Mouse (Mus musculus) urinary bladder, postnatal 36 days (tissue): ENCODE results near the gene B3galt6.

Source experiments
- DNase-seq, 2 experiments: peaks; one replicate each; pipeline ENCODE4 v3.0.0; 2022; ENCODE audit warnings: low spot score in 2 of 2, mixed read lengths in 1 of 2

B3galt6 gene

DNA sequence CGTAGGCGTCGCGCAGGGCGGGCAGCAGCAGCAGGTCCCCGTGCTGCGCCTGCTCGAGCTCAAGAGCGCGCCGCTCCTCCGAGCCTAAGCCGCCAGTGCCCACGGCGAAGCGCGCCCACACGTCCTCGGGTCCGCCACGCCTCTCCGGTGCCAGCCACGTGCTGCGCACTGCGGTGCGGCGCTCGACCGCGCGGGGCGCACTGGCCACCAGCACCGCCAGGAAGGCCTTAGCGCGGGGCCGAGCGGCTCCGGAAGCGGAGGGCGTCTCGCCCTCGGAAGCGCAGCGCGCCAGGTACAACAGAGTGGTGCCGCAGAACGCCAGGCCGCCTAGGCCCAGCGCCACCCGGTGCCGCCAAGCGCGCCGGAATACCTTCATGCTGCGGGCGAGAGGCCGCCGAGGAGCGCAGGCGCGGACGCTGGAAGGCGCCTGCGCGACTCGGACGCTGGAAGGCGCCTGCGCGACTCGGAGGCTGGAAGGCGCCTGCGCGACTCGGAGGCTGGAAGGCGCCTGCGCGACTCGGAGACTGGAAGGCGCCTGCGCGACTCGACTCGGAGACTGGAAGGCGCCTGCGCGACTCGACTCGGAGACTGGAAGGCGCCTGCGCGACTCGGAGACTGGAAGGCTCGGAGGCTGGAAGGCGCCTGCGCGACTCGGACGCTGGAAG lies at the start of gene B3galt6, which contains the start of gene Sdf4:
B3galt6 (minus strand) TSS at position 409 of the 665 bp plus-strand sequence.
Sdf4 (plus strand) TSS at position 632 of the 665 bp plus-strand sequence.
- peak; percentile 77 to 79 for DNase-seq

DNA sequence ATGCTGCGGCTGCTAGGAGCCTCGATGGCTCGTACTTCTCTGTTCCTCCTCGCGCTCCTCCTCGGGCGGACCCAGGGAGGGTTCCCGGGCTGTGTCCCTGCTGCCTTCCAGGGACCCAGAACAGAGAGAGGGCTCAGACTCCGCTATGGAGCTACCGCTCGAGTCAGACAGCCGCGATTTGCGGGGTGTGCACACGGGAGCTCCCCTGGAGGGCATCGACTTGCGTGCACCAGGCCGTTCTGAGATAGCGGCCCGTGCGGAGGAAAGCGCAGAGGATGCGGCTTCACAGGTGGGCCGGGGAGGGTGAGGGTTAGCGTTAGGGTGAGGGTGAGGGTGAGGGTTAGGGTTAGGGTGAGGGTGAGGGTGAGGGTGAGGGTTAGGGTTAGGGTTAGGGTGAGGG lies 42.5 kb upstream of the B3galt6 start:
- no peak for DNase-seq

DNA sequence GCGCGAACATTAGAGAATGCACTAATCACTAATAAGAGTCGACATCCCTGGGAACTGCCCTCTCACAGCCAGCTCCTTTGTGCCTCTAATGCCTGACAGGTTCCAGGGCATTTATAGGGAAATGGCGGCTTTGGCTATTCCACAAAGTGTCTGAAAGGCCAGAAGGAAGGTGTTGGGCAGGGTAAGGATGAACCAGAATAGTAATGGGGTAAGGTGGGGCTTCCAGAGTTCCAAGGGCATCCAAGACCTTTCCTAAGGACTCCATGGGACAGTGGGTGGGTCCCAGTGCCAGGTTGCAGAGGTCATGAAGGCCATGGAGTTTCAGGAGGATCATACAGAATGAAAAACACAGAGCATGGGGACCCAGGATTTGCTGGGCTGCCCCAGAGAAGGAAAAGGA lies 41.9 kb upstream of the B3galt6 start:
- DNase-seq, result no peak

DNA sequence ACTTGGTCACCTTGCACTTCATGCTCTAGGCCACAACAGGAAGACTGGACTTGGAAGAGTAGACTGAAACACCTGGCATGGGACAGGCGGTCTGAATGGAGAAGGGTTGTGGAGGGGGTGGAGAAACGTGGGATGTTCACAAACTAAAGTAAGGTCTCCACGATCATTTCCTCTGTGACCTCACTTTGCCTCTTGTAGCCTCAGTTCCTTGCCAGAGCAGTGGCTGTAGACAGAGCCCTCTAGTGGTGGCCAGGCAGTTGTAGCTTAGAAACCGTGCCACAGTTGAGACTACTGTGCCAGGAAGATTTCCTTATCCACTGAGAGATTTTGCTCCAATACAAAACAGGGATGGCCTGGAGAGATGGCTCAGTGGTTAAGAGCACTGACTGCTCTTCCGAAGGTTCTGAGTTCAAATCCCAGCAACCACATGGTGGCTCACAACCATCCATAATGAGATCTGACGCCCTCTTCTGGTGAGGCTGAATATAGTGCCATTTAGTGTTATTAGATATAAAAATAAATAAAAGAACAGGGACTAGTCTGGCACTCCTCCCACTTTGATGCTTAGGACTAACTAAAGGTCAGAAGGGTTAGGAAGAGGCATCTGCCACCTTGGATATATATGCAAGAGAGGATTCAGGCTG lies 41.1 kb upstream of the B3galt6 start:
- DNase-seq, result peak in 1 of 2 experiments; percentile 35

DNA sequence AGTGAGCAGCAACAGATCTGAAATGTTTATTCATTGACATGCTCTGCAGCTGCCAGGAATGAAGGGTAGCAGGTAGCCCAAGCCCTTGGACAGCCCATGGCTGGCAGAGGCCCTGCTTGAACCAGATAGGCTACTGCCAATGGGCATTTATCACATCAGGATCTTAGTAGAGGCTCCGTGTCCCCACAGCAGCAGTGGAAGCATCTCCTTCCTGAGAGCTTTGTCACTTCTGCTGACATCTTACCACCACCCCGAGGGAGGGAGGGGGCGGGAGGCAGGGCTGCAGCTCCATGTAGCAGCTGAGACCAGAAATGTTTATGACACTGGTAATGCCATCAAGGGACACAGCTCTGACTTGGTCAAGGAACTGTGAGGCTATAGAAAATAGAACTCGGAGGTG lies 40.4 kb upstream of the B3galt6 start:
- DNase-seq, result no peak

DNA sequence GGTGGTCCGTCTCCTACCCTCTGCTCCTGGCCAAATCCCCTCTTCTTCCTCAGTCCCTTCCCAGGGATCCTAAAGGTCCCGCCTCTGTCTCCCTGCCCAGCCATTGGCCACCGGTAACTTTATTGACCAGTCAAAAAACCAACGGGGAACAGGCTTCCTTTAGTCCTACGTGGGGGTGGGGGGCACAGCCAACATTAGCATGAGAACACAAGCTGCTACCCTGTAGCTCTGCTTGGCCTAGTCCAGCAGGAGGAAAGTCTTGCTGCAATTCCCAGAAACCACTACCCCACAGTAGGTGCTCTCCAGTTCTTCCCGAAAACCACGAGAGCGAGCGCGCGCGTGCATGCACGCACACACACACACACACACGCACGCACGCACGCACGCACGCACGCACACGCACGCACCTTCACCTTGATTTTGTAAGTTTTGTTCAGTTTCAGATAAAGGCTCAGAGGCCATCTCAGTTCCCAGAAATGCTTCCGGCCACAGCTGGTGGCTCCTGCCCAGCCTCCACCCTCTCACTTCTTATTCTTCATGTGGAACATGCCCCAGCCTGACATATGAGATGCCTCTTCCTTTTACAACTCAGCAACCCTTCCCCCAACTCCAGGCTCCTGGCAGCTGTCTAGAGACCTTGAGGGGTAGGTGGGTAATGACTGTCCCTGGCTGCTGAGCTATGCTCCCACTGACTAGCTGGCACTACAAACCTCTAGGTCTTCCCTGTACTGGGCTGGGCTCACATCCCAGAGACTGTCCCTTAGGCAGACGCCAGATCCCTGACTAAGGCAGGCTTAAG lies 39.3 kb upstream of the B3galt6 start:
- DNase-seq, result peak; percentile 69 to 82

DNA sequence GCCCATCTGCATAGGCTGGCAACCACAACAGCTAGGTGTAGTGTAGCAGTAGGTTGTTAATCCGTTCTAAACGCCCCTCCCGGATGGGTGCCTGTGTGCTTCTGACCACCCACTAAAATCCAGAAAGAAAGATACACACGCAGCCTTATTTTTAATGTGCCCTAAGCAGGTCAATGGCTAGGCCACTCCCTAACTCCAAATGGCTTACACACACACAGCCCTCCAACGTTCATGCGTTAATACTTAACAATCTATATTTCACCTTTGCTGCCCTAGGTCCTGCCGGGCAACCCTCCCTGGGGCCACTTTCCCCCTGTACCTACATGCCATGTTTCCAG lies 38.8 kb upstream of the B3galt6 start:
- DNase-seq, result no peak

DNA sequence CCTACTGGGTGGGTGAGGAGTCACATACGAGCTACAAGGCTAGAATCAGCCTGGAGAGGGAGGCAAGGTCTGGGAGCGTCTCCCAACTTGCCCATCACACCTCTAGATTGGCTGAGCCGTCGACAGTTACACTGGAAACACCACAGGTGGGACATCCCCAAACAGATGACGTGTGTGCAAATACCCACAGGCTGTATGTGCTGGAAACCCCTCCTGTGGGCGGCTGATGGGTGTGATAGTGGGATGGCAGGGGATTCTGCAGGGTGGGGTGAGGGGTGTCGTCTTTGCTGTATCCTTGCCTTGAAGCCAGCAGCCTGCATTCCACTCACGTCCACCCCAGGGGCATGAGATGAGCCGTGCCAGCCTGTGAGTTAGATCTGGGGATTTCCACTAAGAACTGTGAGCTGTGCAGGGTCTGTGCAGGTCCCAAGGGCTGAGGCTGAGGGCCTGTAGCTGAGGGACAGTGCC lies 38.2 kb upstream of the B3galt6 start:
- DNase-seq, result no peak

DNA sequence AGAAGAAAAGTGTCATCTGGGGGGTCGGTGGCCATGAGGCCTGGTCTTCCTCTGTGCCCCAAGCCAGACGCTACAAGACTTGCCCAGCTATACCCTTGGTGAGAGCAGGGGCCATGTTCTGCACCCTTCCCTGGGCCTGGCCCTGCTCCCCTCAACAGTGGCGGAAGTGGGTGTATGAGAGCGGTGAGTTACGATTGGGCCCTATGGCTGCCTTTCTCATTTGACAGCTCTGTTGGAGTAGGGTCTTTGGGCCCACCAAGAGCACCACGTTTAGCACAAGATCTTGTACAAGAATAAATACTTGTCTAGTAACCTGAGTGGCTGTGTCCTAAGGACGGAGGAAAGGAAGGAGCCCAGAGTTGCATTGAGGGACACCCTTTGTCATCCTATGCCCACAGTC lies 36.1 kb upstream of the B3galt6 start:
- DNase-seq, result no peak

DNA sequence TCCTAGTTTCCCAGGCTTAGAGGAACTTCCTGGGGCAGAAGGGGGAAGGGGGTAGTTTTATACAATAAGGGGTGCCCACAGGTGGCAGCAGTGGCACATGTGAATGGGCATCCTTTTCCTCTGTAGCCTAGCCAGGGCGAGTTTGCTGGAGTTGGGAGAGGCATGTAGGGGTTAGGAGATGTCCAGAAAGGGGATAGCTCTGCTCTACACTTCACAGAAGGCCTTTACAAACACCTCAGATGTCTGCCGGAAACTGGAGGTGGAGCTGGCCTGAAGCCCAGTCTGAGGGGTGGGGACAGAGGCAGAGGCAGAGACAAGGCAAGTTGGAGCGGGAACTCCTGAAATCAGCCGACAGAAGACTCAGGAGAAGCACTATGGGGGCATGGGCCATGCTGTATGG lies 33.6 kb upstream of the B3galt6 start, which contains the start of gene Tnfrsf18:
Tnfrsf18 (plus strand) TSS at position 152 of the 400 bp plus-strand sequence.
- DNase-seq, result peak; percentile 57 to 70

DNA sequence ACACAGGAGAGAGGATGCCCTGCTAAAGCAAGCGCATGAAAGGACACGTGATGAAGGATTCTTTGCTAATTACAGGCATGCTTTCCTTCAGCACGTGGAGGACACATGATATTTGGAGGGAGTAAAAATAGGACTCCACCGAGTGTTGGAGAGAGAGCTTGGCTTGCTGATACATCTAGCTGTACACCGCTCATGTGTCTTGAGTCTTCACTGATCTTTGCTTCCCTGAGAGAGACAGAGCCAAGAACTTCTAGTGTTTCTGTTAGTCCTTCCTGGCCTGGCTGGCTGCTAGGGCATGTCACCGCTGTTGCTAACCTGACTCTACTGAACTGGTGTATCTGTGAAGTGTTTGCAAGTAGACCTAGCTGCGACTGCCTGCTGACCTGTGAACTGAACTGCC lies 31.7 kb upstream of the B3galt6 start:
- no peak for DNase-seq

DNA sequence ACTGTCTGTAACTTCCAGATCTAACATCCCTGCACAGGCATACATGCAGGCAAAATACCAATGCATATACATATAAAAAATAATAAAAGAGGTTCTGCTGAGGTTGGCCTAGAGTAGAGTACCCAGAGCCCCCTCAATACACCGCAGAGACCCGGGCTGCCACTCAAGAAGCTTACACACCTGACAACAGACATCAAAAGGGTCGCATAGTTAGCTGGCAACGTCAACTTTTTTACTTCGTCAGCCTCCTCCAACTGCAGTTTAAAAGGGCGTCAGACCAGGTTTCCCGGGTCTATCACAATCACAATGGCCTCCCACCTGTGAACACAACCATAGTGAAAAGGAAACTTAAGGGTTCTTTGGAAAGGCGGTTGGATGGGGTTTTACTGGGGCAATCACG lies 31.1 kb upstream of the B3galt6 start:
- no peak for DNase-seq

DNA sequence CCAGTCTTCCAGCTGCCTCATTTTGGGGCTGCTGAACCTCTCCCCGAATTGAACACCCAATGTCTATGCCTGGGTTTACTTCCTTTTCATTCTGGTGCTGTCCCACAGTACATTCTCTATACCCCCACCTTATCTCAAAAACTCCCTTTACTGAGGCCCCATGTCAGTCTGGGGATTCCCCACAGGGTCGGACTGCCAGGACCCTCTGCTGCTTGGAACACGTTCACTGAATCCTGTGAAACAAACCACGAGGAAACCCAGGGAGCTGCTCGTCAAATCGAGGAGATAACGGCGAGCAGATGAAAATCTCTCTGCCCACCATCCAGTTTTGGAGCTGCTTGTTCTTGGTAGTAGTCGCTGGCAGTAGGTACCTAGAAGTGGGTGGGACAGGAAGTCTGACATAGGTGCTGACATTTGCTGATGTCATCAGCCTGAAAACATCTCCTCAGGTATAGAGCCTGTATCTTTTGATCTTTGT lies 29.5 kb upstream of the B3galt6 start:
- DNase-seq, result no peak

DNA sequence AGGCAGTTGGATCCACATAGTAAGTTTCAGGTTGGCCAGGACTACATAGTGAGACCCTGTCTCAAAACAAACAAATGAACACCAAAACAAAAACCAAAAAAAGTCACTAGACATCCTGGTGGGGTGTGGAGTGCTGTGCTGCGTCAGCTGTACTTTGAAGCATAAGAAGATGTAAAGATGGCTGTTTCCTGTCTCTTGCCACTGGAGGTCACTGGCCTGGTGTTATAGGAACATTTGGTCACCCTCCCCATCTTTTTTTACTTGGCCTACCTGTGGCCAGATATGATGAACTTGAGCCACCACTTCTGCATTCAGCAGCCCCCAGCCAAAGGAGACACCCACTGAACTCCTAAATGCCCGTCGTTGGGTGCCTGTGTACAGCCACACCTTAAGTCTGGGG lies 28.9 kb upstream of the B3galt6 start:
- DNase-seq, result no peak

DNA sequence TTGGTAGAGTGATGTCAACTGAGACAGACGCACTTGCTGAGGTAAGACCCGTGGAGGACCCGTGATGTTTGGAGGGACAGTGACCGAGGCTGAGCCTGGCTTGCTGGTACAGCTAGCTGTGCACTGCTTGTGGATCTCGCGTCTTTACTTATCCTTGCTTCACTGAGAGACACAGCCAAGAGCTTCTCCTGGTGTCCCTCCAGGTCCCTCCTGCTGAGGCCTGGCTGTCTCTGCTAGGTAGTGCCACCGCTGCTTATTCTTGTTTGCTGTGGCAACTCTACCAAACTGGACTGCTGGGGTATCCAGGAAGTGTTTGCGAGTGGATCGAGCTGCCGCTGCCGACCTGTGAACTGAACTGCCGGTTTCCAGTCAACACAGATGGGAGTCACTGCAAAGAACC lies 27.3 kb upstream of the B3galt6 start:
- DNase-seq, result no peak

DNA sequence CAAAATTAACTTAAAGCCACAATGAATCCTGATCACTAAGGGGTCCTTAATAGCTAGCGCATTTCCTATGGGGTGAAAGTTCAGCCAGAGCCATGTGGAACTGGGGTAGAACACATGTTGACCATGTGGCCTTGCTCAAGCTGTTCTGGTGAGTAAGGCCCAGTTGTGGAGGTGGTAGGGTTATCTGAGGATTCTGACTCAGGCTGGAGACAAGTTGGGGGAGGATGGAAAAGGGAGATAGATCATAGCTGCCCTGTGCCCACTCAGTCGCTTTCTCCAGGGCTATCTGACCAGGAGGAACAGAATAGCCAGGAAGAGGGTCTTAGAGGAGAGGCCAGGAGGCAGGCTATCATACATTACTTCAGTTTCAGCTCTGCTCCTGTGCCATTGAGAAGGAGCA lies 22.0 kb upstream of the B3galt6 start:
- DNase-seq, result no peak

DNA sequence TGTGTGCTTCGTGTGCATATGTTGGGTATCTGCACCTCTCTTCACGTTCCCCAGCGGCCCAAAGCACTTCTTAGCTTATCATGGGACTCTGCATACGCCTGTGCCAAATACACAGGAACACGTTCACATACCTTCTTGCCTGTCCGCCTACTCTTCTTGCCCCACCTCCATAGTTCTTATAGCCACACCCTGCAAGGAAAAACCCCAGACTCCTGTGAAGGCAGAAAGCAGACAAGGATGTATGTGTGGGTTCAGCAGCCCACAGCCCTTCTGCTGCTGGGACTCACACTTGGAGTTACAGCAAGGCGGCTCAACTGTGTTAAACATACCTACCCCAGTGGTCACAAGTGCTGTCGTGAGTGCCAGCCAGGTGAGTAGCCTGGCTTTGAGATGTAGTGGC lies 21.2 kb upstream of the B3galt6 start, which contains the start of gene Tnfrsf4:
Tnfrsf4 (plus strand) TSS at position 207 of the 400 bp plus-strand sequence.
- no peak for DNase-seq

DNA sequence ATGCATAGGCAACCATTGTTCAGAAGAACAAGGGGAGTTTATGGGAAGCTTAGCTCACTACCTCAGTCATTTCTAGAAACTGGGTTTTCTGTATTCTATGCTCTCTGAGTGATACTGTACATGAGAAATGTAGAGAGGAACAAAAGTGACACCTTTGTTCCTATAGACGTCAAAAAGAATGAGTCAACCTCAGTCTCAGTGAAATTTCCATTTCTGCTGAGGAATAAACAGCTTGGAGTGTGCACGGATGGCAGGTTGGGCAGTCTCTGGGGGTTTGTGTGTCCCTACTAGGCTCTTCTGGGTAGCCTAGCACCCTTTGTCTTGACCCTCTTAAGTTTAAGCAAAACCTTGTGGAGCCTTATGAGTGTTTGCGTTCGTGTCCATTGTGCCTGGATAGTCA lies 15.9 kb upstream of the B3galt6 start:
- no peak for DNase-seq

DNA sequence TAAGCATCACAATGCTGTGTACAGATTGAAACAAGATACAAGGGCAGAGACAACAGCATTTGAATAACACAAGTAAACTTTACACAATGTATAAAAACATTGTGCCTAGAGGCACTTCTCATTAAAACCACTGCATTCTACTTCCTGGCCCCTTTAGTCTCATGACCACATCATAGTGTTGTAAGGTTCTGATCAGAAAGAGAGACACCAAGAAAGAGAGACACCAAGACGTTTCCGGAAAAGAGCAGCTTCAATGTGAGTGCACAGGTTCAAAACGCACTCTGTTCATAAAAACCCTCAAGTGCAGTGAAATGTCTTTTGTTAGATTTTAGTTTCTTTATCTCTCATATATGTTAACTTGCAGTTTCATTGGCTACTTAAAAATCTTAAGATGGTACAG lies 11.7 kb upstream of the B3galt6 start:
- no peak for DNase-seq

DNA sequence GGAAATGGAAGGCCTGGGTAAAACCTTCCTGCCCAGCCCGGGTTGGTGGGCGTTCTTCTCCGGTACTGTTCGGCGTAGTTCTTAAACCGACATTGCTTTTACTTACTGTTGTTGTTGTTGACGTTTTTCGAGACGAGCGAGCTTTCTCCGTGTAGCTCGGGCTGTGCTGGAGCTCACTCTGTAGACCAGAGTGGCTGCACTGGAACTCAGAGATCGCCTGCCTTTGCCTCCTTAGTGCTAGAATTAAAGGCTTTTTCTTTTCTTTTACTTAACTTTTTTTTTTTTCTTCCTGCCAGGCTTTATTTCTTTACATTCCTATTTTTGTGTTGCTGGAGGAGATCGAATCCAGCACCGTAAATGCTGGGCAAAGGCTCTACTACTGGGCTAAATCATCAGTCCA lies 1.2 kb upstream of the B3galt6 start:
- DNase-seq, result no peak

DNA sequence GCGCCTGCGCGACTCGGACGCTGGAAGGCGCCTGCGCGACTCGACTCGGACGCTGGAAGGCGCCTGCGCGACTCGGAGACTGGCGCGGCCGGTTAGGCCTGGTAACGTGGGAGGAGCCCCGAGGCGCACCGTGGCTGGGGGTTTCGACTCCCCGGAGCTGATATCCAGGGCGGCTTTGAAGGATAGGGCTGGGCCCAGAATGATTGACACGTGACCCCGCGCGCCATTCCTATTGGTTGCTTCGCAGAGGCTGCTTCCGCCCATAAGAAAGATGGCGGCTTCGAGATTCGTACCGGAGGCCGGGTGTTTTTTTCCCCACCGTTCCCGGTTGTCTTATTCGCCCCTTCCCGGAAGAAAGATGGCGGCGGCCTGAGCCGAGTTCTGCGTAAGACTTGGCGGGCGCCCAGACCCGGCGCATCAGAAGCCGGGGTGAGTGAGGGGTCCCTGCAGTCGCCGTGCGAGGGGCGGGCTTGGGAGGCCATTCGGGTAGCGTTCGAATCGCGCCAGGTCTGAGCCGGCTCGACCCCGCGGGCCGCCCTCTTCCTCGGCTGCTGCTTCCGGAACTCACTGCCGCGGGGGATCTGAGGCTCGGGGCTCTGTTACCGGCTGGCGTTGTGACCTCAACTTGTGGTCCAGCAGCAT lies 578 bp upstream of the B3galt6 start:
- peak; percentile 96 to 97 for DNase-seq

DNA sequence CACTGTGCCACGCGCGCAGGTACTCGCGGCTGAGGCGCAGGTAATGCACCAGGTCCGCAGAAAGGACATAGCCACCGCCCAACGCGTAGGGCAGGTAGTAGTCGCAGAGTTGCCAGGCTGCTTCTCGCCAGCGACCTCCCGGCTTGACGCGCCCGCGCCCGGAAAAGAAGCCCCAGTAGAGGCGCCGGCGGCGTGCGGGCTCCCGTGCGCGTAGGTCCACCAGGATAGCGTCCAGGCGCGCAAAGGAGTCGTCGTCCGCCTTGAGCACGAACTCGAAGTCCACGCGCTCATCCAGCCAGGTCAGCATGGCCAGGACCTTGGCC lies 580 bp downstream of the B3galt6 start:
- no peak for DNase-seq
